Mouse (Mus musculus): Measurements from ENCODE around the gene Dlgap4. TPM values are rescaled to one million over a fixed set of nuclear protein-coding genes. Genes with fewer than 3 reads are reported as not detected.
"Not testable (repeated sequence)": the region's sequence is repeated elsewhere in the genome, so short reads cannot be mapped to it uniquely, and the experiment has no call there.

The Dlgap4 gene
- polyA plus RNA-seq, 1 experiment from 2014 or later = 234 TPM

- Histone ChIP-seq H3K4me1 (0 out of 2 replicates have a peak, but pooled peaks cover 6% of the 10 kb centered on the region), H3K9ac (no peak overlapping the region), H3K4me3 (no peak overlapping the region), H3K4me2 (no peak overlapping the region), H3K27ac (no peak overlapping the region), H3K36me3 (ENCODE audit: poor library complexity, severe bottlenecking) (no peaks in the 10 kb centered on the region), H3K9me3 (replicated peaks) (no peaks in the 10 kb centered on the region; the same call in 1 of the 2 replicates), H3K27me3 (no peaks in the 10 kb centered on the region)
- WGBS = 74% methylated on average over 4 of the region's 4 CpGs
- ATAC-seq = no peak
Measured at GRCm38 (mm10) chr2:156781836-156782480, 168.5 kb downstream of the Dlgap4 start.

GRCm38 (mm10) chr2:156782481-156783348, 169.2 kb downstream of the Dlgap4 start:
- Histone ChIP-seq H3K27ac (no peak overlapping the region), H3K9me3 (replicated peaks) (no peaks in the 10 kb centered on the region; the same call in 1 of the 2 replicates), H3K9ac (no peak overlapping the region), H3K4me3 (no peak overlapping the region), H3K4me1 (0 out of 2 replicates have a peak, but pooled peaks cover 6% of the 10 kb centered on the region), H3K4me2 (no peak overlapping the region), H3K27me3 (no peaks in the 10 kb centered on the region), H3K36me3 (ENCODE audit: poor library complexity, severe bottlenecking) (no peaks in the 10 kb centered on the region)
- 83% methylated on average over 10 of the region's 10 CpGs for WGBS
- ATAC-seq = no peak

GRCm38 (mm10) chr2:156783349-156783728, 169.8 kb downstream of the Dlgap4 start:
- WGBS = 84% methylated on average over 9 of the region's 9 CpGs
- Histone ChIP-seq H3K4me2 (no peak overlapping the region), H3K27me3 (no peaks in the 10 kb centered on the region), H3K27ac (no peak overlapping the region), H3K4me1 (0 out of 2 replicates have a peak, but pooled peaks cover 2% of the 10 kb centered on the region), H3K9ac (no peak overlapping the region), H3K4me3 (no peak overlapping the region), H3K36me3 (ENCODE audit: poor library complexity, severe bottlenecking) (no peaks in the 10 kb centered on the region), H3K9me3 (replicated peaks) (no peaks in the 10 kb centered on the region; the same call in 1 of the 2 replicates)
- no peak for ATAC-seq

GRCm38 (mm10) chr2:156784016-156784585, 170.6 kb downstream of the Dlgap4 start:
- no peak for ATAC-seq
- no peak overlapping the region for H3K27ac ChIP-seq
- WGBS = 81% methylated on average over 7 of the region's 7 CpGs
- H3K9me3 ChIP-seq (replicated peaks) = no peaks in the 10 kb centered on the region; the same call in 1 of the 2 replicates
- H3K27me3 ChIP-seq = no peaks in the 10 kb centered on the region
- H3K9ac ChIP-seq = no peak overlapping the region
- H3K4me2 ChIP-seq = no peak overlapping the region
- H3K4me1 ChIP-seq = no peaks in the 10 kb centered on the region
- no peaks in the 10 kb centered on the region for H3K36me3 ChIP-seq (ENCODE audit: poor library complexity, severe bottlenecking)
- H3K4me3 ChIP-seq = no peak overlapping the region

GRCm38 (mm10) chr2:156784891-156785290, 171.4 kb downstream of the Dlgap4 start:
- Histone ChIP-seq H3K9me3 (replicated peaks) (no peaks in the 10 kb centered on the region; the same call in 1 of the 2 replicates), H3K4me2 (no peak overlapping the region), H3K27me3 (no peaks in the 10 kb centered on the region), H3K4me3 (no peak overlapping the region), H3K27ac (no peak overlapping the region), H3K36me3 (ENCODE audit: poor library complexity, severe bottlenecking) (no peaks in the 10 kb centered on the region), H3K4me1 (no peaks in the 10 kb centered on the region), H3K9ac (no peak overlapping the region)
- 86% methylated on average over 2 of the region's 2 CpGs for WGBS
- ATAC-seq = no peak

- H3K4me1 ChIP-seq; H3K9ac ChIP-seq; H3K9me3 ChIP-seq (replicated peaks); H3K27me3 ChIP-seq; H3K4me2 ChIP-seq; ATAC-seq; H3K36me3 ChIP-seq (ENCODE audit: poor library complexity, severe bottlenecking); H3K4me3 ChIP-seq; H3K27ac ChIP-seq: not testable (repeated sequence)
Measured at GRCm38 (mm10) chr2:156786369-156786768, 172.9 kb downstream of the Dlgap4 start.

- 89% methylated on average over 5 of the region's 5 CpGs for WGBS
- Histone ChIP-seq H3K4me1 (no peaks in the 10 kb centered on the region), H3K9ac (no peak overlapping the region), H3K36me3 (ENCODE audit: poor library complexity, severe bottlenecking) (no peaks in the 10 kb centered on the region), H3K27ac (no peak overlapping the region), H3K9me3 (replicated peaks) (peaks cover 2% of the 10 kb centered on the region), H3K4me3 (no peak overlapping the region), H3K27me3 (no peaks in the 10 kb centered on the region), H3K4me2 (no peak overlapping the region)
- ATAC-seq = no peak
Measured at GRCm38 (mm10) chr2:156787090-156787775, 173.7 kb downstream of the Dlgap4 start.

GRCm38 (mm10) chr2:156787776-156788105, 174.2 kb downstream of the Dlgap4 start:
- Histone ChIP-seq H3K27ac (no peak overlapping the region), H3K9me3 (replicated peaks) (peaks cover 5% of the 10 kb centered on the region), H3K4me2 (no peak overlapping the region), H3K27me3 (no peaks in the 10 kb centered on the region), H3K9ac (no peak overlapping the region), H3K36me3 (ENCODE audit: poor library complexity, severe bottlenecking) (no peaks in the 10 kb centered on the region), H3K4me1 (no peaks in the 10 kb centered on the region), H3K4me3 (no peak overlapping the region)
- ATAC-seq = no peak
- WGBS = 48% methylated on average over 3 of the region's 3 CpGs

GRCm38 (mm10) chr2:156788836-156789235, 175.3 kb downstream of the Dlgap4 start:
- Histone ChIP-seq H3K4me1 (no peaks in the 10 kb centered on the region), H3K9ac (no peak overlapping the region), H3K9me3 (replicated peaks) (peaks cover 5% of the 10 kb centered on the region), H3K27ac (no peak overlapping the region), H3K36me3 (ENCODE audit: poor library complexity, severe bottlenecking) (no peaks in the 10 kb centered on the region), H3K4me3 (no peak overlapping the region), H3K27me3 (no peaks in the 10 kb centered on the region), H3K4me2 (no peak overlapping the region)
- 68% methylated on average over 1 of the region's 1 CpGs for WGBS
- no peak for ATAC-seq

GRCm38 (mm10) chr2:156798516-156798915, 185.0 kb downstream of the Dlgap4 start:
- Histone ChIP-seq H3K4me2 (no peak overlapping the region), H3K4me3 (no peak overlapping the region), H3K4me1 (no peaks in the 10 kb centered on the region), H3K9ac (no peak overlapping the region), H3K27me3 (no peaks in the 10 kb centered on the region), H3K36me3 (ENCODE audit: poor library complexity, severe bottlenecking) (no peaks in the 10 kb centered on the region), H3K27ac (no peak overlapping the region), H3K9me3 (replicated peaks) (no peaks in the 10 kb centered on the region; the same call in 1 of the 2 replicates)
- no peak for ATAC-seq
- WGBS = 75% methylated on average over 1 of the region's 1 CpGs

GRCm38 (mm10) chr2:156801045-156801444, 187.5 kb downstream of the Dlgap4 start:
- Histone ChIP-seq H3K36me3 (ENCODE audit: poor library complexity, severe bottlenecking) (no peaks in the 10 kb centered on the region), H3K4me1 (no peaks in the 10 kb centered on the region)

GRCm38 (mm10) chr2:156802116-156802515, 188.6 kb downstream of the Dlgap4 start:
- H3K4me3 ChIP-seq; H3K9me3 ChIP-seq (replicated peaks); H3K27me3 ChIP-seq; H3K36me3 ChIP-seq (ENCODE audit: poor library complexity, severe bottlenecking); H3K4me2 ChIP-seq; H3K9ac ChIP-seq; H3K27ac ChIP-seq; H3K4me1 ChIP-seq; ATAC-seq: not testable (repeated sequence)
- WGBS = 42% methylated on average over 9 of the region's 9 CpGs

More at GRCm38 (mm10) chr2:156801045-156801444, 187.5 kb downstream of the Dlgap4 start:
- Histone ChIP-seq H3K27ac (no peak overlapping the region), H3K4me2 (no peak overlapping the region), H3K9ac (no peak overlapping the region), H3K4me3 (no peak overlapping the region), H3K27me3 (no peaks in the 10 kb centered on the region), H3K9me3 (replicated peaks) (no peaks in the 10 kb centered on the region; the same call in 1 of the 2 replicates)
- no peak for ATAC-seq
- 73% methylated on average over 4 of the region's 4 CpGs for WGBS
